Mouse (Mus musculus) stomach, postnatal 0 days (tissue): ENCODE measurements around the gene Fgfr2.

Experiments
- CTCF ChIP-seq: IDR thresholded peaks from 2 replicates; pipeline ENCODE4 v1.5.1; 2016; ENCODE audit warnings: antibody characterized with exemption, low read depth, mild to moderate bottlenecking, moderate library complexity
- EP300 ChIP-seq: optimal IDR thresholded peaks from 2 replicates; pipeline ENCODE3; 2016; ENCODE audit warnings: antibody characterized with exemption

- TF ChIP-seq CTCF: no peak
- TF ChIP-seq EP300: no peak
Measured at GRCm38 (mm10) chr7:131778271-131778985, 1344.7 kb downstream of the Fgfr2 start.
